Mouse (Mus musculus): Measurements from ENCODE around the gene Gm6169. TPM values are rescaled to one million over a fixed set of nuclear protein-coding genes. Genes with fewer than 3 reads are reported as not detected.

The Gm6169 gene
- polyA plus RNA-seq, 1 experiment from 2014 or later: 2.4 TPM

DNA sequence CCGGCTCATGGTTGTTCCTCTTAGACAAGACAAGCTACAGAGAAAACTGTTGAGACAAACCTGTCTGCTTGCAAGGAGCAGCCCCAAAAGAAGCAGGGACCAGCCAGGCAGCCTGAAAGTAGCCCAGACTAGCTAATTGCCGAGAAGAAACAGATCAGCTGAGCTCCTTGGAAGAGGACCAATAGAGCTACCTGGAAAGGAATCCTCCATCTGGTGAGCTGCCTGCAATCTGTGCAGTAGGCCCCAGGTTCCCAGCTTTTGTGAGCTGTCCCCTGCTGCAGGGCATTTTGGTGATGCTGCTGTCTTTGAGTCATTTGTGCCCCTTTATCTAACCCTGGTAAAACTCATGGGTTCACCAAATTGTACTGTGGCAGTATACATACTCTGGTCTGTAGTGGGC, 18.8 kb downstream of the Gm6169 start:
- H3K4me3 ChIP-seq (ENCODE audit: low read depth, low read length): no peak overlapping the region
- DNase-seq (ENCODE audit: low spot score) (no peak), ATAC-seq (ENCODE audit: insufficient number of reproducible peaks, low FRiP score, low TSS enrichment, low read depth) (no peak)
- no peak overlapping the region for H3K27ac ChIP-seq (replicated peaks; ENCODE audit: low read depth, low read length)
- 82% methylated on average over 2 of the region's 2 CpGs for WGBS
- H3K36me3 ChIP-seq (ENCODE audit: control insufficient read depth, insufficient read depth, low read length): no peaks in the 10 kb centered on the region
- no peak overlapping the region for H3K9ac ChIP-seq (ENCODE audit: low read length)
- no peak overlapping the region for H3K4me2 ChIP-seq (ENCODE audit: low read depth, severe bottlenecking)
- no peaks in the 10 kb centered on the region for H3K9me3 ChIP-seq (ENCODE audit: control insufficient read depth, low read length)
- H3K4me1 ChIP-seq (ENCODE audit: control insufficient read depth, insufficient read depth, low read length): no peaks in the 10 kb centered on the region
- H3K27me3 ChIP-seq (ENCODE audit: control insufficient read depth, insufficient read depth, low read length): no peaks in the 10 kb centered on the region

DNA sequence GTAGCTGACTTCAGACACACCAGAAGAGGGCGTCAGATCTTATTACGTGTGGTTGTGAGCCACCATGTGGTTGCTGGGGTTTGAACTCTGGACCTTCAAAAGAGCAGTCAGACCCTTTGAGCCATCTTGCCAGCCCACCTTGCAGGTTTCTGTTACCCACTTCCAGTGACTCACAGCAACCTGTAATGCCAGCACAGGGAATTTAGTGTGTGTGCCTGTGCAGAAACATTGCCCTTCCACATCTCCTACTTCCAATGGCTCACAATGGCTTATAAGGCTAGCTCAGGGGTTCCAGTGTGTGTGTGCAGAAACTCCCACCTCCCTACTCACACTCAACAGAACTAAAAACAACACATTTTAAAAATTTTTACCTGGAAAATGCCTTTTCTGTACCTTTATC, 21.5 kb downstream of the Gm6169 start:
- Histone ChIP-seq H3K4me1 (ENCODE audit: control insufficient read depth, insufficient read depth, low read length) (no peaks in the 10 kb centered on the region), H3K9ac (ENCODE audit: low read length) (no peak overlapping the region), H3K4me3 (ENCODE audit: low read depth, low read length) (no peak overlapping the region), H3K4me2 (ENCODE audit: low read depth, severe bottlenecking) (no peak overlapping the region), H3K36me3 (ENCODE audit: control insufficient read depth, insufficient read depth, low read length) (no peaks in the 10 kb centered on the region), H3K27ac (replicated peaks; ENCODE audit: low read depth, low read length) (no peak overlapping the region), H3K27me3 (ENCODE audit: control insufficient read depth, insufficient read depth, low read length) (no peaks in the 10 kb centered on the region), H3K9me3 (ENCODE audit: control insufficient read depth, low read length) (no peaks in the 10 kb centered on the region)
- WGBS: 89% methylated on average over 2 of the region's 2 CpGs
- ATAC-seq (ENCODE audit: insufficient number of reproducible peaks, low FRiP score, low TSS enrichment, low read depth): no peak
- DNase-seq (ENCODE audit: low spot score): no peak

DNA sequence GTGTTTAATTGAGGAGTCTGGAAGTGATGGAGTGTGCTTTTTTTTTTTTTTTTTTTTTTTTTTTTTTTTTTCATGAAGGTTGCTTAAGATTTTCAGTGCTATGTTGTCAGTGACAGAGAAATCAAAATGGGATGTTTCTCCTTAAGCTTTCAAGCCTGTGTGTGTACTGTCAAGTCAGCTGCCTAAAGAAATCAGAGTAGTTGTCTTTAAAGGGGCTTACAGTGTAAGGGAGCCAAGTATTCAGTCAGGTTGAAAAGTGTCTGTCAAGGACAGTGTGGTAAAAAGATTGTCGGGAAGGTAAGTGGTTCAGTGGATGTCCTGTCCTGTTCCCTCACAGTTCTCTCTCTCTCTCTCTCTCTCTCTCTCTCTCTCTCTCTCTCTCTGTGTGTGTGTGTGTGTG, 25.5 kb downstream of the Gm6169 start:
- H3K9ac ChIP-seq (ENCODE audit: low read length): no peak overlapping the region
- no peaks in the 10 kb centered on the region for H3K36me3 ChIP-seq (ENCODE audit: control insufficient read depth, insufficient read depth, low read length)
- no peak overlapping the region for H3K4me3 ChIP-seq (ENCODE audit: low read depth, low read length)
- no peak for ATAC-seq (ENCODE audit: insufficient number of reproducible peaks, low FRiP score, low TSS enrichment, low read depth)
- H3K27me3 ChIP-seq (ENCODE audit: control insufficient read depth, insufficient read depth, low read length): no peaks in the 10 kb centered on the region
- DNase-seq (ENCODE audit: low spot score): no peak
- H3K4me2 ChIP-seq (ENCODE audit: low read depth, severe bottlenecking): no peak overlapping the region
- no peaks in the 10 kb centered on the region for H3K4me1 ChIP-seq (ENCODE audit: control insufficient read depth, insufficient read depth, low read length)
- H3K27ac ChIP-seq (replicated peaks; ENCODE audit: low read depth, low read length): no peak overlapping the region
- H3K9me3 ChIP-seq (ENCODE audit: control insufficient read depth, low read length): no peaks in the 10 kb centered on the region
- 61% methylated on average over 1 of the region's 1 CpGs for WGBS

DNA sequence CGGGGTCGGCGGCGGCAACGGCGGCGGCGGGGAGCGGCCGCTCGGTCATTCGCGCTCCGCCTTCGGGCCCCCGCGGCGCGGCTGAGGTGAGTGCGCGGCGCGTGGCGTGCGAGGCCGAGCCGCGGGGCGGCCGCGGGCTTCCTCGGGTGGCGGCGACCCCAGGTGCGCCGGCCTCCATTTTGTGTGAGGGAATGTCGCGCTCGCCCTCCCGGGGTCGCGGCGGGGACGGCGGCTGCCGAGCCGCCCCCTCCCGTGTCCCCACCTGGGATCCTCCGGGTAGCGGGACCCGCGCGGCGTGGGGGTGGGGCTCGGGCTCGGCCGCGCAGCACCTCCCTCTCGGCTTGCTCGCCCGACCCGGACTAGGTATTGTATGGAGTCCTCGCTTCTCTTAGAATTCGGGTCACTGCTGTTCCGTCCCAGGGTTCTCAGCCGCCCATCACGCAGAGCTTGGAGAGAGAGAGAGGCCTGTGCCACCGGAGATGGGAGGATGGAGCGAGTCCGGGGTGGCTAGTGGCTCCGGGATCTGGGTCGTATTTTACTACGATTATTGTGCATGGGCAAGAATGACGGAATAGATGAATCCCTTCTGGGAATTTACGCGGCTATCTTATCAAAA, 27.3 kb downstream of the Gm6169 start:
- Histone ChIP-seq H3K4me2 (ENCODE audit: low read depth, severe bottlenecking) (peak overlapping the region; percentile 86), H3K9me3 (ENCODE audit: control insufficient read depth, low read length) (no peaks in the 10 kb centered on the region), H3K4me3 (ENCODE audit: low read depth, low read length) (peak overlapping the region; percentile 56), H3K27me3 (ENCODE audit: control insufficient read depth, insufficient read depth, low read length) (no peaks in the 10 kb centered on the region), H3K9ac (ENCODE audit: low read length) (peak overlapping the region; percentile 78), H3K36me3 (ENCODE audit: control insufficient read depth, insufficient read depth, low read length) (no peaks in the 10 kb centered on the region), H3K4me1 (ENCODE audit: control insufficient read depth, insufficient read depth, low read length) (no peaks in the 10 kb centered on the region), H3K27ac (replicated peaks; ENCODE audit: low read depth, low read length) (no peak overlapping the region)
- DNase-seq (ENCODE audit: low spot score) (peak; percentile 68), ATAC-seq (ENCODE audit: insufficient number of reproducible peaks, low FRiP score, low TSS enrichment, low read depth) (peak; percentile 40; the same call in 1 of the 2 replicates)
- under 1% methylated on average over 55 of the region's 76 CpGs for WGBS

DNA sequence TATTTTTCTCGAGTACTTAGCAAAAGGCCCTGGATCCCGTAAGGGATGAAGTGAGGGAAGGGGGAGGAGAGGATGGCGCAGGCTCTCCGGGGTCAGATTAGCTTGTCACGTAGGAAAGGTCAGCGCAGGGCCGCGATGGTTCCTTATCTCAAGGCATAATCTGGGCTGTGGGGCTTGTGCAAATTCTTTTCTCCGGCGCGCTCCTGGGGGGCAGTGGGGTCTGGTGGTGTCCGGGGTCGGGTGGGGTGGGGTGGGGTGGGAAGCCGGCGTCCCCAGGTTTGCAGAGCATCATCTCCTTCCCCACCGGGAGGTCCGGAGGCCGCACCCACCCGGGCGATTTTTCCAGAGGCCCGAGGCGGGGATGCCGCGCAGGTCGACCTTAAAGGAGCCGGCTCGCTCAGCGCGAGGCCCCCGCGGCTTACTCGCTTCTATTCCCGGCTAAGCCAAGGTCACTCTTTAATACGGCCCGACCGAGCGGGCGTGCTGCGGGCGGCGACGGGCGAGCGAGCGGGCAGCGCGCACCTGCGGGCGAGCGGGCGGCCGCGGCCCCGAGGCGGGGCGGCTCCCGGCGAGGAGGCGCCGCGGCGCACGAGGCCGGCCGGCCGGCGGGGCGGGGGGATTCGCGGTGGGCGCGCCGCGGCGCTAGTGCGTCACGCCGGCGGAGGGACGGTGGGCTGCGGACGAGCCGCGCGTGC, 28.0 kb downstream of the Gm6169 start:
- peak; percentile 63 for DNase-seq (ENCODE audit: low spot score)
- no peaks in the 10 kb centered on the region for H3K27me3 ChIP-seq (ENCODE audit: control insufficient read depth, insufficient read depth, low read length)
- H3K9me3 ChIP-seq (ENCODE audit: control insufficient read depth, low read length): no peaks in the 10 kb centered on the region
- peak overlapping the region; percentile 78 for H3K9ac ChIP-seq (ENCODE audit: low read length)
- H3K4me2 ChIP-seq (ENCODE audit: low read depth, severe bottlenecking): peak overlapping the region; percentile 86
- WGBS: under 1% methylated on average over 69 of the region's 85 CpGs
- peak; percentile 60; the same call in 1 of the 2 replicates for ATAC-seq (ENCODE audit: insufficient number of reproducible peaks, low FRiP score, low TSS enrichment, low read depth)
- no peaks in the 10 kb centered on the region for H3K36me3 ChIP-seq (ENCODE audit: control insufficient read depth, insufficient read depth, low read length)
- H3K4me1 ChIP-seq (ENCODE audit: control insufficient read depth, insufficient read depth, low read length): no peaks in the 10 kb centered on the region
- H3K4me3 ChIP-seq (ENCODE audit: low read depth, low read length): peak overlapping the region; percentile 56
- no peak overlapping the region for H3K27ac ChIP-seq (replicated peaks; ENCODE audit: low read depth, low read length)

DNA sequence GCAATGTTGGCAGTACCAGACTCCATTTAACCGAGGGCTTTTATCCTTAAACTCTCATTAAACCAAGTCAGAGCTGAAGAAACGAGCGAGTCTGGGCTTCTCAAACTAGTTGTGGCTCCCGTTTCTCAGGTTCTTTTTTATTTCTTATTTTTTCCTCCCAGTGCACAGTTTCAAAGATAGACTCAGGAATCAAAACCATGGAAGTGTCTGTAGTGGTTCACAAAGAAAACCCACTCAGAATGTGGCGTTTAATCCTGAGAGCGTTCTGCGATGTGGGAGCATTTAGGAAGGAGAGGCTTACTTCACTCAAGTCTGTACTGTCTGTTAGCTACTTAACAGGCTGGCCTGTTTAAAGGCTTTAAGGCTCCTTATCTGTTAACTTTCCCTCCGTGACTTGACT, 30.9 kb downstream of the Gm6169 start:
- ATAC-seq (ENCODE audit: insufficient number of reproducible peaks, low FRiP score, low TSS enrichment, low read depth) (no peak), DNase-seq (ENCODE audit: low spot score) (no peak)
- no peaks in the 10 kb centered on the region for H3K27me3 ChIP-seq (ENCODE audit: control insufficient read depth, insufficient read depth, low read length)
- H3K36me3 ChIP-seq (ENCODE audit: control insufficient read depth, insufficient read depth, low read length): no peaks in the 10 kb centered on the region
- no peak overlapping the region for H3K27ac ChIP-seq (replicated peaks; ENCODE audit: low read depth, low read length)
- no peak overlapping the region for H3K4me3 ChIP-seq (ENCODE audit: low read depth, low read length)
- no peak overlapping the region for H3K9ac ChIP-seq (ENCODE audit: low read length)
- H3K4me1 ChIP-seq (ENCODE audit: control insufficient read depth, insufficient read depth, low read length): no peaks in the 10 kb centered on the region
- no peak overlapping the region for H3K4me2 ChIP-seq (ENCODE audit: low read depth, severe bottlenecking)
- 36% methylated on average over 8 of the region's 8 CpGs for WGBS
- H3K9me3 ChIP-seq (ENCODE audit: control insufficient read depth, low read length): 0 out of 2 replicates have a peak, but pooled peaks cover 2% of the 10 kb centered on the region

DNA sequence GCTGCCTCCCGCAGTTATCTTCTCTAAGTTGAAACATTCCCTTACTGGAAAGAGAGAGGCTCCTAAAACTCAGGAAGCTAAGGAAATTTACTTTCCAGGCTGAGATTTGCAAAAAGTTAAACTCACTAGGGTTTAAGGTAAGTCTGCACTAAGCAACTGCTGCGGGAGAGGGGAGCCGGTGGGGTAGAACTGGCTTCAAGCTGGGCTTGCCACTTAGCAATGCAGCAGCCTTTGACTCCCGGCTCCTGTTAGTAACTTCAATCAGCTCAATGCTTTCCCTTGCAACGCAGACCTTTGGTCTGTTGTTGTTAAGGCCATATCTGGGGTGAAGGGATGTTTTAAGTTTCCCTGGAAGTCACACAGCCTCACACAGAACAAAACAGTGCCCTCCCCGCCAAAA, 31.3 kb downstream of the Gm6169 start:
- Histone ChIP-seq H3K9ac (ENCODE audit: low read length) (no peak overlapping the region), H3K27ac (replicated peaks; ENCODE audit: low read depth, low read length) (no peak overlapping the region), H3K36me3 (ENCODE audit: control insufficient read depth, insufficient read depth, low read length) (no peaks in the 10 kb centered on the region), H3K4me1 (ENCODE audit: control insufficient read depth, insufficient read depth, low read length) (no peaks in the 10 kb centered on the region), H3K4me2 (ENCODE audit: low read depth, severe bottlenecking) (no peak overlapping the region), H3K9me3 (ENCODE audit: control insufficient read depth, low read length) (0 out of 2 replicates have a peak, but pooled peaks cover 2% of the 10 kb centered on the region), H3K4me3 (ENCODE audit: low read depth, low read length) (no peak overlapping the region), H3K27me3 (ENCODE audit: control insufficient read depth, insufficient read depth, low read length) (no peaks in the 10 kb centered on the region)
- 9% methylated on average over 6 of the region's 6 CpGs for WGBS
- no peak for ATAC-seq (ENCODE audit: insufficient number of reproducible peaks, low FRiP score, low TSS enrichment, low read depth)
- peak; percentile 27 for DNase-seq (ENCODE audit: low spot score)

DNA sequence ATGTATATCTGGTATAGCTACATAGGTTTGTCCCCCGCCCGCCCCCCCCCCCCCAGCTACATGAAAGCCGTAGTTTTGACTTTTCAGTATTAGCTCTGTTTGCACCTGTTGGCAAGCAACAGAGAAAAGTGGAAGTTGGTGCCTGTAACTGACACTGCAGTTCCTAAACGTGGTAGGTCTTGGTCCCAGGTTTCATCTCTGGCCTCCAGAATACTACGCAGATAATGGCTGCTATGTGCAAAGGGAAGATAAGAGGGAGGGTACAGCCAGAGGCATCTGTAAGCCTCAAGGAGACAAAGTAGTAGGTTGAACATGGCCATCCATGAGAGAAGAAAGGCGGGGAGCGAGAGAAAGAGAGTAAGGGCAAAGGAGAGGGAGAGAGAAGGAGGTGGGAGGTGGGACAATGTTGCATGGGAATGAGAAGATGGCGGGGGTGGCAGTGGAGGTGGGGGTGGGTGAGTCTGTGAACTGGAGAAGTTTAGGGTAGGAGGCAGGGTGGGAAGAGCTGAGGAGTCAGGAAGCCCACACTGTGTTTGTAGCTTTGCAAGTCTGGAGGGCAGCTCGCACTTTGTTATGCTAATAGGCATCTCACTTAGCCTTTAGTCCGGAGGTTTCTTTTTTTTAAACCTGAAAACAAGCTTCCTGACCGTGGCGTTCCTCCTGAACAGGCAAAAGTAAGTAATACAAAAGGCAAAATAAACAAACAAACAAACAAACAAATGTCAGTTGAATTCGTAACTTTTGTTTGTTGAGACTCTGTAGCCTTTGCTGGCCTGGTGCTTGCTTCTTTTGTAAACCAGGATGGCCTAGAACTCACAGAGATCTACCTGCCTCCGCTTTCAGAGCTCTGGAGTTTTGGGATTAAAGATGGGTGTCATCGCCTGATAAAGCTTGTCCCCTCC, 32.1 kb downstream of the Gm6169 start, which contains the start of gene Fam169a:
Gene Fam169a (plus strand): TSS at position 638 of the 902 bp plus-strand sequence.
- Histone ChIP-seq H3K36me3 (ENCODE audit: control insufficient read depth, insufficient read depth, low read length) (no peaks in the 10 kb centered on the region), H3K27me3 (ENCODE audit: control insufficient read depth, insufficient read depth, low read length) (no peaks in the 10 kb centered on the region), H3K4me3 (ENCODE audit: low read depth, low read length) (no peak within 1 kb of the TSS), H3K27ac (replicated peaks; ENCODE audit: low read depth, low read length) (no peak within 1 kb of the TSS), H3K9me3 (ENCODE audit: control insufficient read depth, low read length) (0 out of 2 replicates have a peak, but pooled peaks cover 2% of the 10 kb centered on the region), H3K4me2 (ENCODE audit: low read depth, severe bottlenecking) (no peak within 1 kb of the TSS), H3K9ac (ENCODE audit: low read length) (no peak within 1 kb of the TSS), H3K4me1 (ENCODE audit: control insufficient read depth, insufficient read depth, low read length) (no peaks in the 10 kb centered on the region)
- WGBS: 52% methylated on average over 15 of the region's 15 CpGs
- DNase-seq (ENCODE audit: low spot score) (no peak), ATAC-seq (ENCODE audit: insufficient number of reproducible peaks, low FRiP score, low TSS enrichment, low read depth) (no peak)

All from limb, embryonic 11.5 days (tissue).